Mouse (Mus musculus) E14TG2a.4 (cell line): Measurements from ENCODE around the gene Olfr1263.

ENCODE experiments used
- CTCF ChIP-seq: conservative IDR thresholded peaks from 2 replicates; pipeline ENCODE4 v1.5.1; 2014; ENCODE audit warnings: low read length
- NANOG ChIP-seq: IDR thresholded peaks from 2 replicates; pipeline ENCODE4 v1.6.1; 2014; ENCODE audit warnings: borderline replicate concordance, low read length, mixed read lengths

- no peak for TF ChIP-seq CTCF
- no peak for TF ChIP-seq NANOG
These were observed at the start of gene Olfr1263 for GRCm38 (mm10) chr2:90011831-90012230.
